In genomic region chr5:3595693-3596398, GRCm38 (mm10) we compare ENCODE assay signal across 7 mouse cellular contexts. TPM values are rescaled to one million over a fixed set of nuclear protein-coding genes. Genes with fewer than 3 reads are reported as not detected.
DNase-seq lines count a peak whose midpoint lies in the region; ATAC-seq and TF ChIP-seq lines count a peak whose summit lies in the region.

Gene Pex1 (plus strand): TSS chr5:3596066.

- peak; percentile 99 for ATAC-seq in intestine, postnatal 0 days
- peak; percentile 97 for ATAC-seq in midbrain, embryonic 12.5 days (ENCODE audit: low FRiP score, low read depth)

- H3K4me2 ChIP-seq in intestine, postnatal 0 days (replicated peaks; ENCODE audit: low read depth), result peak within 1 kb of the TSS; percentile 94
- peak within 1 kb of the TSS; percentile 79 for H3K4me2 ChIP-seq in midbrain, embryonic 12.5 days (replicated peaks)

- peak; percentile 96 for DNase-seq in adrenal gland, postnatal 10 days
- DNase-seq in embryonic facial prominence, embryonic 10.5 days (ENCODE audit: low spot score), result peak; percentile 97
- peak; percentile 77 for DNase-seq in gonadal fat pad, adult 2 months (ENCODE audit: low read depth)
- peak; percentile 95 for DNase-seq in left cerebral cortex, postnatal 4 days

- no peaks in the 10 kb centered on the region for H3K9me3 ChIP-seq in embryonic facial prominence, embryonic 10.5 days
- no peaks in the 10 kb centered on the region for H3K9me3 ChIP-seq in intestine, postnatal 0 days (ENCODE audit: control insufficient read depth)
- H3K9me3 ChIP-seq in midbrain, embryonic 12.5 days, result no peaks in the 10 kb centered on the region

- under 1% methylated on average over 50 of the region's 50 CpGs for WGBS in embryonic facial prominence, embryonic 10.5 days
- WGBS in intestine, postnatal 0 days, result 0% methylated on average over 50 of the region's 50 CpGs
- WGBS in midbrain, embryonic 12.5 days, result under 1% methylated on average over 50 of the region's 50 CpGs
- under 1% methylated on average over 50 of the region's 50 CpGs for WGBS in small intestine, adult 2 months

- TF ChIP-seq POLR2A in small intestine, adult 2 months (IDR thresholded peaks at IDR 0.05; ENCODE audit: low read depth, low read length), result peak; percentile 6; the same call in 1 of the 2 replicates

- H3K9ac ChIP-seq in intestine, postnatal 0 days (ENCODE audit: low read depth, low read length), result peak within 1 kb of the TSS; percentile 70
- peak within 1 kb of the TSS; percentile 65 for H3K9ac ChIP-seq in midbrain, embryonic 12.5 days (replicated peaks)

- intact Hi-C loops in left cerebral cortex, postnatal 4 days (cut with DNase I), result no loop called here

- peak; percentile 60 for TF ChIP-seq CTCF in intestine, postnatal 0 days (IDR thresholded peaks at IDR 0.05; ENCODE audit: low read depth)
- TF ChIP-seq CTCF in small intestine, adult 2 months (IDR thresholded peaks at IDR 0.05; ENCODE audit: extremely low read depth, insufficient read length, insufficient replicate concordance, low read depth, low read length), result 0 out of 2 replicates have a peak, but pooled peaks have one; percentile 11

- no peaks in the 10 kb centered on the region for H3K27me3 ChIP-seq in embryonic facial prominence, embryonic 10.5 days (replicated peaks; ENCODE audit: low read depth, poor library complexity, severe bottlenecking)
- no peaks in the 10 kb centered on the region for H3K27me3 ChIP-seq in intestine, postnatal 0 days (replicated peaks; ENCODE audit: control insufficient read depth, insufficient read depth, low read length)
- H3K27me3 ChIP-seq in midbrain, embryonic 12.5 days, result no peaks in the 10 kb centered on the region
- no peaks in the 10 kb centered on the region for H3K27me3 ChIP-seq in small intestine, adult 2 months (ENCODE audit: control insufficient read depth, insufficient read depth, low read length)

- H3K4me3 ChIP-seq in embryonic facial prominence, embryonic 10.5 days, result peak within 1 kb of the TSS; percentile 93
- peak within 1 kb of the TSS; percentile 89 for H3K4me3 ChIP-seq in intestine, postnatal 0 days (ENCODE audit: low read depth, low read length)
- H3K4me3 ChIP-seq in midbrain, embryonic 12.5 days, result peak within 1 kb of the TSS; percentile 73
- H3K4me3 ChIP-seq in small intestine, adult 2 months (ENCODE audit: low read depth, low read length), result peak within 1 kb of the TSS; percentile 71

- H3K27ac ChIP-seq in embryonic facial prominence, embryonic 10.5 days (replicated peaks), result peak within 1 kb of the TSS; percentile 84
- peak within 1 kb of the TSS; percentile 81 for H3K27ac ChIP-seq in intestine, postnatal 0 days (ENCODE audit: low read depth, low read length)
- peak within 1 kb of the TSS; percentile 58 for H3K27ac ChIP-seq in midbrain, embryonic 12.5 days (replicated peaks)
- peak within 1 kb of the TSS; percentile 46 for H3K27ac ChIP-seq in small intestine, adult 2 months (ENCODE audit: insufficient read depth, low read depth, low read length)

- H3K36me3 ChIP-seq in embryonic facial prominence, embryonic 10.5 days (replicated peaks), result peaks cover 19% of the 10 kb centered on the region
- peaks cover 8% of the 10 kb centered on the region for H3K36me3 ChIP-seq in intestine, postnatal 0 days (ENCODE audit: control insufficient read depth, insufficient read depth)
- H3K36me3 ChIP-seq in midbrain, embryonic 12.5 days, result peaks cover 13% of the 10 kb centered on the region
- H3K36me3 ChIP-seq in small intestine, adult 2 months (ENCODE audit: control insufficient read depth, insufficient read depth, low read length), result peaks cover 10% of the 10 kb centered on the region; the same call in 1 of the 2 replicates

- peaks cover 18% of the 10 kb centered on the region for H3K4me1 ChIP-seq in embryonic facial prominence, embryonic 10.5 days
- H3K4me1 ChIP-seq in intestine, postnatal 0 days (replicated peaks; ENCODE audit: control insufficient read depth, insufficient read depth, low read length), result peaks cover 8% of the 10 kb centered on the region
- H3K4me1 ChIP-seq in midbrain, embryonic 12.5 days, result peaks cover 15% of the 10 kb centered on the region
- H3K4me1 ChIP-seq in small intestine, adult 2 months (ENCODE audit: control insufficient read depth, insufficient read depth, insufficient read length, low read length), result no peaks in the 10 kb centered on the region

RNA-seq across cellular contexts. Expression of gene Pex1, which starts in this region (rescaled TPM):
- 10 to 100 TPM; 17.5 to 30.2 TPM for total RNA-seq in adrenal gland, postnatal 10 days (2021)
- polyA plus RNA-seq in embryonic facial prominence, embryonic 10.5 days (2016; fragmentation: Nextera tagmentation; extraction: Ambion mirVana), result 13.5 TPM in 2 replicates
- polyA plus RNA-seq in gonadal fat pad, adult 2 months (2012; rRNA removed), result 14.5 and 15.4 TPM in 2 replicates
- 12.3 and 12.4 TPM in 2 replicates for polyA plus RNA-seq in intestine, postnatal 0 days (2015; fragmentation: Nextera tagmentation; extraction: Ambion mirVana)
- total RNA-seq in left cerebral cortex, postnatal 4 days (2021), result 10 to 100 TPM; 29.7 to 36.3 TPM
- polyA plus RNA-seq in midbrain, embryonic 12.5 days (2016; fragmentation: Nextera tagmentation; extraction: Ambion mirVana), result 21.0 and 24.8 TPM in 2 replicates
- 1.9 and 3.7 TPM in 2 replicates for polyA plus RNA-seq in small intestine, adult 2 months (2012; rRNA removed)

Comparison
In these comparisons a context has a peak if more than half of its experiments do, and no peak if none do; other contexts are left out.
1. Peak in every context shown above with its lines: DNase-seq, ATAC-seq, H3K4me3 ChIP-seq and H3K27ac ChIP-seq.